Mouse (Mus musculus) kidney, embryonic 15.5 days (tissue): ENCODE measurements around the gene Atp5l. TPM values are rescaled to one million over a fixed set of nuclear protein-coding genes. Genes with fewer than 3 reads are reported as not detected.

ENCODE experiments used
- ATAC-seq: fragments of 200-750 bp; cut with Nextera tagmentation; replicated peaks from 2 replicates; pipeline ENCODE4 v1.8.0; 2017; ENCODE audit warnings: moderate TSS enrichment; ENCODE audit not compliant: low FRiP score
- H3K27ac ChIP-seq: fragments of 300-500 bp; sonication (generic); 2 replicates; pipeline ENCODE4 v1.5.1; 2015; ENCODE audit warnings: mild to moderate bottlenecking, inconsistent platforms
- H3K27me3 ChIP-seq: fragments of 300-500 bp; sonication (generic); 2 replicates; pipeline ENCODE4 v1.6.1; 2015; ENCODE audit warnings: inconsistent platforms
- H3K36me3 ChIP-seq: fragments of 300-500 bp; sonication (generic); 2 replicates; pipeline ENCODE4 v1.6.1; 2015; ENCODE audit warnings: inconsistent platforms
- H3K4me1 ChIP-seq: fragments of 300-500 bp; sonication (generic); 2 replicates; pipeline ENCODE4 v1.6.1; 2015; ENCODE audit warnings: inconsistent platforms
- H3K4me2 ChIP-seq: fragments of 300-500 bp; sonication (generic); 2 replicates; pipeline ENCODE4 v1.6.1; 2015; ENCODE audit warnings: moderate library complexity, mild to moderate bottlenecking, inconsistent platforms
- H3K4me3 ChIP-seq: fragments of 300-500 bp; sonication (generic); replicated peaks from 2 replicates; pipeline ENCODE4 v1.5.1; 2015; ENCODE audit warnings: mild to moderate bottlenecking, inconsistent platforms
- H3K9ac ChIP-seq: fragments of 300-500 bp; sonication (generic); 2 replicates; pipeline ENCODE4 v1.6.1; 2015; ENCODE audit warnings: mild to moderate bottlenecking, inconsistent platforms
- H3K9me3 ChIP-seq: fragments of 300-500 bp; sonication (generic); replicated peaks from 2 replicates; pipeline ENCODE4 v1.6.1; 2016; ENCODE audit warnings: inconsistent platforms
- WGBS: fragments of 180-500 bp; shearing (Covaris S2); methylation state at CpG from one replicate; pipeline ENCODE4 v1.1.7; 2015; ENCODE audit warnings: mixed read lengths; 5-methylcytosine and 5-hydroxymethylcytosine counted together
- polyA plus RNA-seq: library from polyadenylated mRNA; unstranded; fragments of >200 nt; fragmentation: Nextera tagmentation; extraction: Ambion mirVana; gene quantifications from 2 replicates; pipeline ENCODE4 v1.2.1, GENCODE M21; 2015

Gene Atp5l
- polyA plus RNA-seq, 1 experiment from 2014 or later: 714 TPM

- Histone ChIP-seq H3K36me3 (0 out of 2 replicates have a peak, but pooled peaks cover 4% of the 10 kb centered on the region), H3K9ac (no peak overlapping the region), H3K9me3 (no peaks in the 10 kb centered on the region), H3K4me2 (no peak overlapping the region), H3K4me3 (no peak overlapping the region), H3K27me3 (no peaks in the 10 kb centered on the region), H3K27ac (no peak overlapping the region), H3K4me1 (peaks cover 67% of the 10 kb centered on the region)
- no peak for ATAC-seq
- WGBS: 86% methylated on average over 7 of the region's 7 CpGs
Measured at GRCm38 (mm10) chr9:44877686-44878085, 42.9 kb downstream of the Atp5l start.

- H3K36me3 ChIP-seq: peaks cover 16% of the 10 kb centered on the region; the same call in 1 of the 2 replicates
- H3K9ac ChIP-seq: no peak overlapping the region
- H3K27ac ChIP-seq: no peak overlapping the region
- ATAC-seq: no peak
- WGBS: 47% methylated on average over 7 of the region's 7 CpGs
- no peak overlapping the region for H3K4me2 ChIP-seq
- no peaks in the 10 kb centered on the region for H3K9me3 ChIP-seq
- no peaks in the 10 kb centered on the region for H3K27me3 ChIP-seq
- H3K4me1 ChIP-seq: peaks cover 71% of the 10 kb centered on the region
- H3K4me3 ChIP-seq: no peak overlapping the region
Measured at GRCm38 (mm10) chr9:44875476-44875875, 45.1 kb downstream of the Atp5l start.

DNA sequence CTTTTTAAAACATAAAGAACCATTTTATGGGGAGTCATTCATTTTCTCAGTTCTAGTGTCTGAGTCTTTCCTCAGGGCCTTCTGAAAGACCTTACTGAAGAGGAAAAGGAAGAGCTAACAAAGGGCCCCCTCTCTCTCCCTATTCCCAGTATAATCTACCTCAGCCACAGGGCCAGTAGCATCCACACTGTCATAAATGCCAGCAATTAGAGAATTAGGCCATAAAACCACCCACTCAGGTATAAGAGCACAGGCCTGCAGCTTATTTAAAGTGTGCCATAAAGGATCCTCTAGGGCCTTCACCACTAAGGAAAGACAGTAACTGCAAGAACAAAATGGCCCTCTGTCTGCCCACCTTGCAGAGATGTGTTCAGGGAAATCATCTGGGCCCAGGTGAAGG lies 46.3 kb downstream of the Atp5l start:
- no peak for ATAC-seq
- Histone ChIP-seq H3K9ac (no peak overlapping the region), H3K4me3 (no peak overlapping the region), H3K9me3 (no peaks in the 10 kb centered on the region), H3K36me3 (peaks cover 18% of the 10 kb centered on the region; the same call in 1 of the 2 replicates), H3K27ac (0 out of 2 replicates have a peak overlapping the region, but pooled peaks have one; percentile 10), H3K27me3 (no peaks in the 10 kb centered on the region), H3K4me1 (peaks cover 59% of the 10 kb centered on the region), H3K4me2 (no peak overlapping the region)

- ATAC-seq: no peak
- Histone ChIP-seq H3K4me3 (no peak overlapping the region), H3K27me3 (no peaks in the 10 kb centered on the region), H3K9me3 (no peaks in the 10 kb centered on the region), H3K4me1 (peaks cover 55% of the 10 kb centered on the region), H3K27ac (0 out of 2 replicates have a peak overlapping the region, but pooled peaks have one; percentile 10), H3K9ac (no peak overlapping the region), H3K4me2 (no peak overlapping the region), H3K36me3 (peaks cover 18% of the 10 kb centered on the region; the same call in 1 of the 2 replicates)
- 42% methylated on average over 5 of the region's 5 CpGs for WGBS
Measured at GRCm38 (mm10) chr9:44873665-44874064, 46.9 kb downstream of the Atp5l start.

- Histone ChIP-seq H3K27me3 (no peaks in the 10 kb centered on the region), H3K4me1 (peaks cover 26% of the 10 kb centered on the region), H3K36me3 (peaks cover 39% of the 10 kb centered on the region), H3K4me2 (no peak overlapping the region), H3K4me3 (no peak overlapping the region), H3K9me3 (no peaks in the 10 kb centered on the region), H3K9ac (no peak overlapping the region), H3K27ac (no peak overlapping the region)
- 80% methylated on average over 13 of the region's 13 CpGs for WGBS
- no peak for ATAC-seq
Measured at GRCm38 (mm10) chr9:44868336-44869094, 52.0 kb downstream of the Atp5l start.

DNA sequence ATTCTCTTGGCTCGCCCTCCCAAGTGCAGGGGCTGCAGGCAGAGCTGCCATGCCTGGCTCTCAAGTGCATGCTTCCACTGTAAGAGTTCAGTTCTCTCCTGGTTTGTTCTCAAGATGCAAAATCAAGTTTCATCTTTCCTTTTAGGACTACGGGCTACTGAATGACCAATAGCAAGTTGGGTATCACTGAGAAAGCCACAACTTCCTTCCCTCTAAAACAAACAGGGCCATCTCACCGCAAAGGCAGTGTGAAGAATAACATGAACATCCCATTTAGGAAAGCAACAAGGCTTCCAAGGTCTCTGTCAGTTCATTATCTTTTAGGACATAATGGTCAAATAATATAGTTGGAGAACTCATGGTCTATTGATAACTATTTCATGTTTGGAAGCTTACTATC lies 52.9 kb downstream of the Atp5l start:
- Histone ChIP-seq H3K4me2 (no peak overlapping the region), H3K27me3 (no peaks in the 10 kb centered on the region), H3K4me3 (no peak overlapping the region), H3K27ac (no peak overlapping the region), H3K36me3 (peaks cover 44% of the 10 kb centered on the region), H3K9ac (no peak overlapping the region), H3K4me1 (peaks cover 22% of the 10 kb centered on the region), H3K9me3 (no peaks in the 10 kb centered on the region)
- no peak for ATAC-seq
- WGBS: 88% methylated on average over 3 of the region's 3 CpGs

- ATAC-seq: no peak
- Histone ChIP-seq H3K4me3 (no peak overlapping the region), H3K4me1 (peaks cover 18% of the 10 kb centered on the region), H3K27ac (no peak overlapping the region), H3K9me3 (no peaks in the 10 kb centered on the region), H3K36me3 (peaks cover 52% of the 10 kb centered on the region), H3K4me2 (no peak overlapping the region), H3K9ac (no peak overlapping the region), H3K27me3 (no peaks in the 10 kb centered on the region)
- 64% methylated on average over 9 of the region's 9 CpGs for WGBS
Measured at GRCm38 (mm10) chr9:44866501-44867240, 53.9 kb downstream of the Atp5l start.

Other genes with a start within 250 kb of the Atp5l start
- gene Treh, start 247.5 kb downstream of the Atp5l start, polyA plus RNA-seq: 0.22 and 0.23 TPM in 2 replicates
- gene Phldb1, start 185.5 kb downstream of the Atp5l start, polyA plus RNA-seq: 34.5 and 36.4 TPM in 2 replicates
- gene Arcn1, start 152.9 kb downstream of the Atp5l start, polyA plus RNA-seq: 201 and 202 TPM in 2 replicates
- 99.3 and 105 TPM in 2 replicates for gene Ift46, start 152.8 kb downstream of the Atp5l start, polyA plus RNA-seq
- 20.0 and 24.6 TPM in 2 replicates for gene Tmem25, start 121.4 kb downstream of the Atp5l start, polyA plus RNA-seq
- gene Ttc36, start 117.7 kb downstream of the Atp5l start, polyA plus RNA-seq: 87.3 and 99.8 TPM in 2 replicates
- gene Kmt2a, start 39.4 kb downstream of the Atp5l start, polyA plus RNA-seq: 14.6 and 16.3 TPM in 2 replicates
- 23.7 and 25.5 TPM in 2 replicates for gene Ube4a, start 44.9 kb upstream of the Atp5l start, polyA plus RNA-seq
- gene Cd3g, start 59.7 kb upstream of the Atp5l start, polyA plus RNA-seq: not detected in 2 replicates
- not detected in 2 replicates for gene Cd3d, start 61.0 kb upstream of the Atp5l start, polyA plus RNA-seq
- gene Cd3e, start 88.9 kb upstream of the Atp5l start, polyA plus RNA-seq: 0.28 TPM in 1 of 2 replicates, not detected in the other
- gene Mpzl2, start 119.1 kb upstream of the Atp5l start, polyA plus RNA-seq: 17.9 and 20.5 TPM in 2 replicates
- 2.7 and 3.0 TPM in 2 replicates for gene Mpzl3, start 134.4 kb upstream of the Atp5l start, polyA plus RNA-seq
- gene Jaml, start 158.4 kb upstream of the Atp5l start, polyA plus RNA-seq: 0.19 and 0.42 TPM in 2 replicates
- gene Scn2b, start 197.0 kb upstream of the Atp5l start, polyA plus RNA-seq: 4.6 and 5.4 TPM in 2 replicates
- 0.51 and 0.62 TPM in 2 replicates for gene Scn4b, start 217.7 kb upstream of the Atp5l start, polyA plus RNA-seq